Mouse (Mus musculus) brain, embryonic 14.5 days (tissue): Measurements from ENCODE around the gene Dcdc2a.

Source experiments
- CTCF ChIP-seq: fragments of 200-500 bp; IDR thresholded peaks from 2 replicates; pipeline ENCODE4 v1.5.1; 2012; ENCODE audit warnings: inconsistent platforms, mild to moderate bottlenecking, moderate library complexity, borderline replicate concordance; ENCODE audit not compliant: insufficient read depth, insufficient read length; ENCODE audit errors: extremely low read depth
- POLR2A ChIP-seq: fragments of 200-500 bp; IDR thresholded peaks from 2 replicates; pipeline ENCODE4 v1.6.1; 2012; ENCODE audit warnings: mild to moderate bottlenecking, inconsistent platforms, borderline replicate concordance; ENCODE audit not compliant: poor library complexity, insufficient read depth, insufficient read length, severe bottlenecking; ENCODE audit errors: extremely low read depth

DNA sequence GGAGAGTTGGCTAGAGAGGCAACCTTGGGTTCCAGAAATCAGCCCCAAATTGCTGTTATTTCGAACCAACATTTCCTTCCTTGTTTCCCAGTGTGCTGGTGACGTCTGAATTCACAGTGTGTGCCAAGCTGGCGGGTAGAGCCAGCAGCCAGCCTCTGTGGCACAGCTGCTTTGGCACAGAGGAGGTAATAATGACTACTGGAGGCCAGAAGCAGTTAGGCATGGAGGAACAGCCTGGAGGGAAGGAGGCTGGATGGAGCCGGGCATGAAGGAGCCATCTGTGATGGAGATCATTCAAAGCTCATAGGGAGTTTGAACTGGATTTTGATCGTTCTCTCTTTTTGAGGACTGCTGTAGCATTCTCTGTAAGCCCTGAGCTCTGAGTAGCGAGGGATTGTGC, 201.8 kb downstream of the Dcdc2a start:
- TF ChIP-seq POLR2A (no peak), CTCF (no peak)
